In the genomic region with DNA sequence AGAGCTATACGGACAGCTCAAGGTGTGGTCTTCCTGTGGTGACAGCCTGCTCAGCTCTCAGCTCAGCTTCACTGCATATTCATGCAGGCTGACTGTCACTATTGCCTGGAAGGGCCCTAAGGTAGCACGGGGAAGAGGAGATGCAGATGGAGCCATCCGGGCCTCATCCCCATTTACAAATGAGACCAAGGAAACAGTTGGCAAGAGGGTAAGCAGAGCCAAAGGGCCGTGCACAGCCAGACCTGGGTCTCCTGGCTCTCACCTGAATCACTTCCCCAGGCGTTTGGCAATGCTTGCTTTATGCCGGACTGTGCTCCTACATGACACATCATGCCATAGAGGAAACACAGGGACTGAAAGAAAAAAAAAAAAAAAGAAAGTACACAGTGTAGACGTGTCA, we compare ENCODE assay signal across 24 mouse cellular contexts. TPM values are rescaled to one million over a fixed set of nuclear protein-coding genes. Genes with fewer than 3 reads are reported as not detected.
DNase-seq lines count a peak whose midpoint lies in the region; ATAC-seq and TF ChIP-seq lines count a peak whose summit lies in the region.
"Had no signal": no experiment of that assay in that cellular context is flagged by ENCODE, and none has a peak within 500 bp of the region (broad histone marks: within the 10 kb centered on the region; RNA-seq: fewer than 3 reads in every experiment).

No protein-coding gene starts in this region.

- H3K9ac ChIP-seq in kidney, embryonic 14.5 days (ENCODE audit: low read depth, low read length) = no peak overlapping the region
- H3K9ac ChIP-seq in stomach, embryonic 16.5 days (ENCODE audit: low read length) = no peak overlapping the region
- H3K9ac ChIP-seq: embryonic facial prominence, embryonic 13.5 days; forebrain, embryonic 13.5 days; heart, embryonic 15.5 days; hindbrain, embryonic 14.5 days; liver, embryonic 15.5 days; lung, embryonic 15.5 days; stomach, embryonic 15.5 days had no signal

- no peaks in the 10 kb centered on the region for H3K27me3 ChIP-seq in kidney, embryonic 14.5 days (ENCODE audit: control insufficient read depth, insufficient read depth, low read length)
- H3K27me3 ChIP-seq in stomach, embryonic 16.5 days (ENCODE audit: control insufficient read depth, insufficient read depth, low read length) = no peaks in the 10 kb centered on the region
- H3K27me3 ChIP-seq: embryonic facial prominence, embryonic 13.5 days; forebrain, embryonic 13.5 days; heart, embryonic 15.5 days; liver, embryonic 15.5 days; lung, embryonic 15.5 days; stomach, embryonic 15.5 days had no signal

- H3K4me2 ChIP-seq in kidney, embryonic 14.5 days (replicated peaks; ENCODE audit: low read depth, low read length) = no peak overlapping the region
- no peak overlapping the region for H3K4me2 ChIP-seq in stomach, embryonic 16.5 days (ENCODE audit: low read depth, low read length)
- H3K4me2 ChIP-seq: embryonic facial prominence, embryonic 13.5 days; forebrain, embryonic 13.5 days; heart, embryonic 15.5 days; hindbrain, embryonic 14.5 days; liver, embryonic 15.5 days; lung, embryonic 15.5 days; stomach, embryonic 15.5 days had no signal

- no peak overlapping the region for H3K27ac ChIP-seq in kidney, embryonic 14.5 days (ENCODE audit: low read depth, low read length)
- peak overlapping the region; percentile 42; the same call in 1 of the 2 replicates for H3K27ac ChIP-seq in stomach, embryonic 16.5 days (ENCODE audit: low read length)
- no peak overlapping the region for H3K27ac ChIP-seq in left cerebral cortex, adult 2 months
- H3K27ac ChIP-seq: embryonic facial prominence, embryonic 13.5 days; forebrain, embryonic 13.5 days; gastrocnemius, adult 2 months; heart, embryonic 15.5 days; hindbrain, embryonic 14.5 days; liver, embryonic 15.5 days; lung, embryonic 15.5 days; macrophage; stomach, embryonic 15.5 days had no signal

- no peak overlapping the region for H3K4me3 ChIP-seq in kidney, embryonic 14.5 days (ENCODE audit: low read length)
- H3K4me3 ChIP-seq in stomach, embryonic 16.5 days (replicated peaks; ENCODE audit: low read length) = no peak overlapping the region
- H3K4me3 ChIP-seq in left cerebral cortex, adult 2 months = no peak overlapping the region
- H3K4me3 ChIP-seq: embryonic facial prominence, embryonic 13.5 days; erythroblast, embryonic 14.5 days; forebrain, embryonic 13.5 days; gastrocnemius, adult 2 months; heart, embryonic 15.5 days; liver, embryonic 15.5 days; lung, embryonic 15.5 days; stomach, embryonic 15.5 days had no signal

- H3K4me1 ChIP-seq in kidney, embryonic 14.5 days (ENCODE audit: control insufficient read depth, insufficient read depth, low read length) = peaks cover 7% of the 10 kb centered on the region; the same call in 1 of the 2 replicates
- H3K4me1 ChIP-seq in stomach, embryonic 16.5 days (ENCODE audit: control insufficient read depth, insufficient read depth, low read length) = no peaks in the 10 kb centered on the region; the same call in 1 of the 2 replicates
- H3K4me1 ChIP-seq: liver, embryonic 15.5 days; lung, embryonic 15.5 days; stomach, embryonic 15.5 days had no signal

- no peaks in the 10 kb centered on the region for H3K36me3 ChIP-seq in kidney, embryonic 14.5 days (ENCODE audit: control insufficient read depth, insufficient read depth, low read length)
- no peaks in the 10 kb centered on the region for H3K36me3 ChIP-seq in stomach, embryonic 16.5 days (ENCODE audit: control insufficient read depth, insufficient read depth, low read length)
- H3K36me3 ChIP-seq: embryonic facial prominence, embryonic 13.5 days; heart, embryonic 15.5 days; liver, embryonic 15.5 days; lung, embryonic 15.5 days; stomach, embryonic 15.5 days had no signal

- H3K9me3 ChIP-seq in kidney, embryonic 14.5 days (ENCODE audit: control insufficient read depth, low read length) = no peaks in the 10 kb centered on the region
- no peaks in the 10 kb centered on the region for H3K9me3 ChIP-seq in stomach, embryonic 16.5 days (replicated peaks; ENCODE audit: control insufficient read depth, low read length)
- H3K9me3 ChIP-seq: embryonic facial prominence, embryonic 13.5 days; forebrain, embryonic 13.5 days; heart, embryonic 15.5 days; liver, embryonic 15.5 days; lung, embryonic 15.5 days; stomach, embryonic 15.5 days had no signal

- DNase-seq in kidney, postnatal 14 days = no peak
- DNase-seq in cerebellum, adult 18-20 months = peak; percentile 62 to 73
- peak; percentile 81 for DNase-seq in cerebellum, adult 9-11 months
- no peak for DNase-seq in lung, postnatal 25 days (ENCODE audit: low spot score)
- no peak for DNase-seq in left cerebral cortex, adult 2 months (ENCODE audit: extremely low spot score in 1 of 2, low spot score in 2 of 2)
- DNase-seq: adrenal gland, postnatal 36 days; gastrocnemius, adult 2 months; heart, postnatal 36 days; kidney, adult 2 months; left cerebral cortex, postnatal 4 days; liver had no signal

- TF ChIP-seq CTCF in left cerebral cortex, adult 2 months (IDR thresholded peaks at IDR 0.05) = no peak

- 0 out of 2 replicates have a peak, but pooled peaks have one; percentile 5 for ATAC-seq in kidney, embryonic 14.5 days (ENCODE audit: low FRiP score, low TSS enrichment)
- no peak for ATAC-seq in stomach, embryonic 16.5 days (ENCODE audit: insufficient read depth, low FRiP score)
- ATAC-seq: forebrain, embryonic 13.5 days; inflammation-experienced regulatory T-cells, adult 6 months; midbrain, embryonic 16.5 days had no signal

- intact Hi-C loops in left cerebral cortex, adult 2 months (cut with DNase I) = no loop called here

- 65% methylated on average over 7 of the region's 7 CpGs for WGBS in kidney, embryonic 14.5 days
- 52% methylated on average over 7 of the region's 7 CpGs for WGBS in stomach, embryonic 16.5 days

RNA-seq across cellular contexts. Expression of a gene that starts 13.8 kb away (rescaled TPM):
- polyA plus RNA-seq in kidney, embryonic 14.5 days (2014; fragmentation: Nextera tagmentation; extraction: Ambion mirVana) = 3.2 and 4.2 TPM in 2 replicates
- polyA plus RNA-seq in stomach, embryonic 16.5 days (2015; fragmentation: Nextera tagmentation; extraction: Ambion mirVana) = 19.3 and 25.5 TPM in 2 replicates
- 10 to 100 TPM; 17.4 to 19.2 TPM for total RNA-seq in left cerebral cortex, adult 2 months (2021)
- total RNA-seq: heart, postnatal 36 days had no signal
- polyA plus RNA-seq: erythroblast, embryonic 14.5 days had no signal

Comparison
In these comparisons a context has a peak if more than half of its experiments do, and no peak if none do; other contexts are left out.
1. DNase-seq: peak in cerebellum, adult 18-20 months (2 of 2) and cerebellum, adult 9-11 months (single experiment); none in kidney, postnatal 14 days (single experiment), lung, postnatal 25 days (single experiment) and left cerebral cortex, adult 2 months (0 of 2).